Mouse (Mus musculus) forelimb bud, embryonic 11.5 days (tissue): ENCODE results near the gene Nprl2.
A peak's percentile ranks its signal among the peaks of the same experiment; 100 is the strongest.

Source experiments
- DNase-seq: peaks from one replicate; pipeline ENCODE4 v3.0.0-alpha.2; 2012; ENCODE audit warnings: low read depth, low spot score

Gene Nprl2

DNA sequence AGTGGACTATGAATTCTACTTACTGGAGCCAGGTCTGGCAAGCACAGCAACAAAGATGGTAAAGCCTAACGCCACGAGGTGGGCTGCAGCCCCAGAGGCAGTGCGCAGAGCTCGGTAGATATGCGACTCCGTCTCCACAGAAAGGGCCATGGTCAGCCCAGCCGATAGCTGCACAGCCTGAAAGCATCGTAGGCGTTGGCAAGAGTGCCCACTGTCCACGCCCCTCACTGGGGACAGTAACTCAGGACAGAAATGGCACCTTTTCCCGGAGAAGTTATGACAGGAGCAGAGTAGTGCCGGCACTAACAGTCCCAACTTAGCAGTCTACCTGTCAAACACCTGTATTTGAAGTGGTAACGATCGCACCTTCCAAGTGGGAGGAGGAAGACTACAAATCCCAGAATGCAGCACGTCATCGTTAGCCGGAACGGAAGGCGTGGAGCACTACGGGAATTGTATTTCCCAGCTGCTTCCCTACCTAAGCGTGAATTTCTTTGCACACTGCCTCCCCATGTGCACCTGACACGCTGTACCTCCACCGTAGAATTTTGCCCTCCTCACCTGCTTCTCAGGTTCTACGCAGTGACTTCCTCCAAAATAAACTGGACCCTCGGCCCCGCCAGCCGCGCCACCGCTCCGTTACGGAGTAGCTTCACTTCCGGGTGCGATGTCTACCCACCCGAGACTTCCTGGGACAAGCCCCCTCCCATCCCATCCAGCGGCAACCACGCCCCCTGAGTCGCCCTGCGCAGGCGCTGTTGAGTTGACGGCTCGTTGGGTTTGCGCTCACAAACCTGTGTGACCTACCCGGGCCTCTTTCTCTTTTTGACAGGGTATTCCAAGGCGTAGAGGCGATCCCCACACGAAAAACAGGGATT is at the start of gene Nprl2, which contains the start of gene Cyb561d2:
Nprl2 (plus strand) TSS at position 753 of the 878 bp plus-strand sequence.
Cyb561d2 (minus strand) TSS at position 720 of the 878 bp plus-strand sequence.
- peak; percentile 93 for DNase-seq

DNA sequence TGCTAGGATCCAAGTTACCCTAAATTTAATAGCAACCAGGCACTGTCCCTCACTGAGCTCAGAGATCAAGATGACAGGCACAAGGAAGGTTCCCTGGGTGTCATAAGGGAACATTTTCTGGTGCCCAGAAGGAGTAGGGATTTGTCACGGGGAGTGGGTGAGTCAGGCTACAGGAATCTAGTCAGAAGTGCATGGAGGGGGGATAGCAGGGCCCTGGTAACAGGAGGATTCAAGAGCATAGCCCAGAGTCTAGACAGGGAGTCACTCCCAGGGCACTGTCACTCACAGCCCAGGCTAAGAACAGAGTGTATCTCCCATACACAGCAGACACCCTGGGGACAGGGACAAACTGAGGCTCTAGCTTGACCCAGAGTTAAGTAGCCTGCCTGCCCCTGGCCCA is 48.5 kb upstream of the Nprl2 start:
- DNase-seq, result no peak

DNA sequence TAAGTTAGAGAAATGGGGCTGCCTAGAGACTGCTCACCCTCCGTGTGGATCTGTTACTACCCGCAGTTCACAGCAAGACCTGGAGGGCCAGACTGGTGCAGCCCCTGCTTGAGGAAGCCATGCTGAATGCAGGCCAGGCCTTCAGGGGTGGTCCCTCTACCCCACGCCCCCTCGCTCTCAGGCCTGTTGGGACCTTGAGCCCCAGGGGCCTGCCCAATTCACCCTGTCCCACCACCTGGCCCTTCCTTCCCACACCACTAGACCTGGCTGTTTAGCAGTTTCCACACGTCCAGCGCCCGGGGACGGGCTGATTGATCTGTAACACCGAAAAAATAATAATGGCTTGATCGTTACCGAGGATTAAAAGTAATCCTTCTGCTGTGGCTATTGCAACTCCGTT is 47.8 kb upstream of the Nprl2 start:
- no peak for DNase-seq

GRCm38 (mm10) chr9:107496359-107496758 is 45.7 kb upstream of the Nprl2 start:
- DNase-seq, result no peak

DNA sequence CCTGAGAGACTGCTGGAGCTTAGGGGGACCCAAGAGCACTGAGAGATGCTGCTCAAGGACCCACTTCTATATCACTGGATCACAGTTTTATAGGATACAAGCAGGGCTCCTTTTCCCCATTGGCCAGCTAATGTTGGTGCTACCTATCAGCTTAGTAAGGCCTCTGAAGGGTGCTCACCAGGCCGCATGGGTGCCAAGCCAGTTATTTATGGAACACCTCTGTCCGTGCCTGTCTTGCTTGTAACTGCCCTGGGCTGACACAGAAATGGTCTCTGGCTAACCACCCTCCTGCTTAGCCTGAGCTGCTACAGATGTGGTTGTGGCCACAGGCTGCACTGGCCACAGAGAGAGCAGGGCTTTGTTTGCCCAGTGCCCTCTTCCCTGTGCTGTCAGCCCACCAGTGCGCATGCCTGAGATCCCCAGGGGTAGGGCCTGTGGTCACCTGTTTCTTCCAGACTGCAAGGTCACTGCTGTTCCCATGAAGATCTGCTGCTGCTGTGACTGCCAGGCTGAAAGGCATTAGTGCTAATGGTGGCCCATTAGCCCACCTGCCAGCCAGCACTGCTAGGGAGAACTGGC is 41.2 kb upstream of the Nprl2 start:
- DNase-seq, result no peak

DNA sequence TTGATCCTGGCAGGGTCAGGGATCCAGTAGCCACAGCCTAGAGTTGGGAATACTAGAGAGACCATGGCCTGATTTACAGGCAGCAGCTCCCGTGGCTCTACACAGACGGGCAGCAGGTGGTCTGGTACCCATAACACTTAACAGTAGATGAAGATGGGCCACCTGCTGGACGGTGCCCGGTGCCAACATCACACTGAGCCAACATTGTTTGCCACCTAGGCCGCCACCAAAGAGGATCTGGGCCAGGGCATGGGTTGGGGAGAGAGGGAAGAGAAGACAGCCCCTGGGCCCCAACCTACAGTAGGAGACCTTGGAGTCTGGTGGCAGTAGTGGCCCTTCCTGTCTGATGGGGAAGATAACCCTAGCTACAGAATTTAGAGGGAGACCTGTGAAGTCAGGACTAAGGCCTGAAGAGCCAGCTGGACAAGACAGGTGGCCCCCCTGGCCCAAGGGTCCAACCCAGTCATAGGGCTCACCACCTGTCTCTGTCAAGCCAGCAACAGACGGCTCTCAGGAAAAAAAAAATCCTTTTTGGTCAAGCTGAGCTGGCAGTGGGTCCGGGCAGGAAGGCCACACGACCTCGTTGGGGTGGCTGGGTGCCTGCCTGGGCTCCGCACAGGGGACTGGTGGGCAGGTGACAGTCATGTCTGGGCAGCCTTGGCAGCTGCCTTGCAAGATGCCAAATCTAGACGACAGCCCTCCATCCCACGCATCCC is 39.7 kb upstream of the Nprl2 start:
- no peak for DNase-seq

DNA sequence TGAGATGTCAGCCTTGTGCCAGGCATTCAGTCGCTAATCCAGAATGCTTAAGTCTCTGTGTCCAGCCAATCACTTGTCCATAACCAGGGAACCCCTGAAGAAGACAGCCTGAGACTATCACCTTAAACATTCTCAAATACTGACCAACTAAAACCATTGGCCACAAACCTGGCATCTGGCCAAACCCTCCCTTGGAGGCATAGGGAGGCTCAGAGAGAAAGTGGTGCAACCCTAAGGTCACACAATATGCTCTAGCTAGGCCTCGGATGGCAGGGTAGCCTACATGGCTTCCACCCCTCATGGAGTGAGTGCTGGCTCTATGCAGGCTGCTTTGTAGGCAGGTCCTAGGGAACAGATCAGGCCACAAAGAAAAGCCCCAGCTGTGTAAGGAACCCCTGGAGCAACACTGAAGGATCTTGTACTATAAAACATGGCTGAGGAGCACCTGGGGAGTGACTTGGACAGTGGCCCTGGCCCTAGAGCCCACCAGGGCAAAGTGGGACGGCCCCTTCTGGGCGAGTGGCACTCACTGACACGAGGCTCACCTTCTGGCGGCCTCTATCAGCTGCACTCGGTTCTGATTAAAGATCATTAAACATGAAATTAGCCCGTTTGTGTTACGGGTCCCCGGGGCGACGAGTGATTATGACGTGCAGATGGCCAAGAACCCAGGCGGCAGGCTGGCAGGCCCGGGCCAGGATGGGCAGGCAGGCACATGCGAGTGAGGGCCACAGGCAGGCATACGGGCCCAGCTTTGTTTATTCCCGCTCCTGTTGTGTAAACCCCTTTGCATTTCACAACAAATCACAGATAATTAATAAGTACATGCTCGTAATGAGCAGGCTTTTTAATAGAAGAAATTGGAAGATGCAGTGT is 37.1 kb upstream of the Nprl2 start:
- DNase-seq, result no peak

- DNase-seq, result no peak
Observed at GRCm38 (mm10) chr9:107508266-107508665, 33.8 kb upstream of the Nprl2 start.

GRCm38 (mm10) chr9:107510384-107511100 is 31.5 kb upstream of the Nprl2 start:
- DNase-seq, result no peak

DNA sequence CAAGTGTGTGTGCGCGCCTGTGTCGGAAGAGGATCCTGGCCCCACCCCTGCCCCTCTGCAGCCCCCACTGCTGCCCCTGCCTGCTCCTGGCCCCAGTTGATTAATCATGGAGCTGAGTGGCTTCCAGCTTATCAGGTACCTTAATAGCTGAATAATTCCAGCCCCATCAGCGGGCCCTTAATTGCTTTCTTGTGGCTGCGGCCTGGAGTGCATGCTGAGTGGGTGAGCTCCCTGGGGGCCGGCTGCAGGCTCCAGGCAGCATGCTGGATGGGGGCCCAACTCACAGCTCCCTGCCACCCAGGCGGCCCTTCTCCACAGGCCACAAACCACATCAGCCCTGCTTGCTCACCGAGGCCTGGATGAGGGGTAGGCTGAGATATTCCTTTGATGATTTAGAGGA is 30.6 kb upstream of the Nprl2 start:
- DNase-seq, result no peak

- no peak for DNase-seq
Observed at GRCm38 (mm10) chr9:107512326-107512725, 29.7 kb upstream of the Nprl2 start.

- peak; percentile 79 for DNase-seq
Observed at GRCm38 (mm10) chr9:107514303-107514955, 27.6 kb upstream of the Nprl2 start.

DNA sequence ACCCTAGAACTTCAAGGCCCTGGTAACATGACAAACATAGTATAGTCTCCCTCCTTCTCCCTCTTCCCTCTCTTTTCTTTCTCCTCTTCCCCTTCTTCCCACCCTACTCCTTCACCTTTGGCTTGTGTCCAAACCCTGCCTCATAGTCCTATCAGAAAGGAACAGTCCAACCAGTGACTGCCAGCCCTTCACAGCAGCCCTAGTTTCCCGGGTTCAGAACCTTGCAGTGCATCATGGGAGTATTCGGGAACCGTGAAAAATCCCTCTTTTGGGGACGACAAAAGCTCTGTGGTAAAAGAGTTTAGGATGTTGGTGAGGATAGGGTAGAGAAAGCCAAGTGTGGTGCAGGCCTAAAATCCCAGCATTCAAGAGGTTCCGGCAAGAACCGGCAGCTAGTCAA is 21.7 kb upstream of the Nprl2 start:
- no peak for DNase-seq

DNA sequence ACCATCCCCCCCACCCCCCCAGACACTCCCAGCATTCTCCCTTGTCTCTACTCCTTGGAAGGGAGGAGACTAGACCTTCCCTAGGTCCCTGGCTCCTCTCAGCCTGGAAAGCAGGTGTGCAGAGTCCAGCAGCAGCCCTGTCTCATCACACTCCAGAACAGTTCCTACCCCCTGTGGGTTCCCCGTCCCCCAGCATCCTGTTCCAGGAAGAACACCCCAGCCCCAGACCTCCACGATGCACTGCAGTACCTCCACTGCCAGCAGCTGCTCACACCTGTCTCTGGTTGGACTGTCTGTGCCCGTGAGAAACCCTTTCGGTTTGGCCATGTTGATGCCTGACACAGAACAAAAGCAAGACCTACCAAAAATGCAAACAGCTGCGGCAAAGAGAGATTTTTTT is 20.8 kb upstream of the Nprl2 start:
- DNase-seq, result no peak

- DNase-seq, result no peak
Observed at GRCm38 (mm10) chr9:107521711-107522399, 20.2 kb upstream of the Nprl2 start.

DNA sequence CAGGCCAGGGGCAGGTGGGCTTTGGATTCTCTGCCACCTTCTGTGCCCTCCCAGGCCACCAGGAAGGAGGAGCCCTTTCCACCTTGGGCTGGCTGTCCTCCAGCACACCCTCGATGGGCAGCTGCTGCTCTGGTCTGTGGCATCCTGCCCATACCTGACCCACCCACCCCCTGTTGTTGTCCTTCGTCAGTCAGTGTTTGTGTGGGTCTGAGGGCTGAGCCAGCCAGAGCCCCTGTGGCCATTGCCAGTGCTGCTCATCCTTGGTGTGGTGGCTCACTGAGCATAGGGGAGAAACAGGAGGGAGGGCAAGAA is 19.7 kb upstream of the Nprl2 start:
- no peak for DNase-seq

- peak; percentile 60 for DNase-seq
Observed at GRCm38 (mm10) chr9:107526198-107527026, 15.6 kb upstream of the Nprl2 start.

DNA sequence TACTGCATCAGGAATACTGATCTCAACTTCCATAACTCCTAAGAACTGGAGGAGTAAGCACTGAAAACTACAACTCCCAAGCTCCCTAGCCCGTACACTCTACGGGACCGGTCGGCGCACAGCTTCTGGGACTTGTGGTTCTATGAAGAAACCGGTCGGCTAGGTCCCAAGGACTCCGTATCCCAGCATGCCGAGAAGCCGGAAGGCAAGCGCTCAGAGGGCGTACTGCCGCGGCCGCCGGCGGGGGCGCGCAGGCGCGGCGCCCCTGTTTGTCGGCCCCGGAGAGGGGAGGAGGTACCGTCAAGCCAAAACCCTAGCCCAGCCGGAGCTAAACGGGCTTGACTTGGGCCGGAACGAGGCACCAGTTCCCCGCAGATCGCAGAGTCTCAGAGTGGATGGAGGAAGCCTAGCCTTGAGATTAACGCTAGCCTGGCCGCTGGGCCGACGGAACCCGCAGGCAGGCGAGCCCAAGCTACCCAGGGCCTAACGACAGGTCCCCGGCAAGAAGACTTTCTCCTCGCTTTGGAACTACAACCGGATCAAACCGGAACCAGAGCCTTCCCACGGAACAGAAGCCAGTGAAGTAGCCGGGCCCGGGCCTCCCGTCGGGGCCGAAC is 8.1 kb upstream of the Nprl2 start, which contains the start of gene Tmem115:
Tmem115 (plus strand) TSS at position 155 of the 617 bp plus-strand sequence.
- peak; percentile 96 for DNase-seq
